Mouse (Mus musculus): ENCODE measurements around the gene Snap91.

- no peak for TF ChIP-seq CTCF (IDR thresholded peaks at IDR 0.05; ENCODE audit: low read depth, low read length)
- TF ChIP-seq POLR2A (IDR thresholded peaks at IDR 0.05; ENCODE audit: borderline replicate concordance, low read depth, low read length): no peak
Measured at GRCm38 (mm10) chr9:86789186-86789585, 91.3 kb downstream of the Snap91 start.
